Mouse (Mus musculus): ENCODE measurements around the gene Vps36. TPM values are rescaled to one million over a fixed set of nuclear protein-coding genes. Genes with fewer than 3 reads are reported as not detected.

Vps36 gene
- polyA plus RNA-seq (2012) = 9.0 and 12.8 TPM in 2 replicates

DNA sequence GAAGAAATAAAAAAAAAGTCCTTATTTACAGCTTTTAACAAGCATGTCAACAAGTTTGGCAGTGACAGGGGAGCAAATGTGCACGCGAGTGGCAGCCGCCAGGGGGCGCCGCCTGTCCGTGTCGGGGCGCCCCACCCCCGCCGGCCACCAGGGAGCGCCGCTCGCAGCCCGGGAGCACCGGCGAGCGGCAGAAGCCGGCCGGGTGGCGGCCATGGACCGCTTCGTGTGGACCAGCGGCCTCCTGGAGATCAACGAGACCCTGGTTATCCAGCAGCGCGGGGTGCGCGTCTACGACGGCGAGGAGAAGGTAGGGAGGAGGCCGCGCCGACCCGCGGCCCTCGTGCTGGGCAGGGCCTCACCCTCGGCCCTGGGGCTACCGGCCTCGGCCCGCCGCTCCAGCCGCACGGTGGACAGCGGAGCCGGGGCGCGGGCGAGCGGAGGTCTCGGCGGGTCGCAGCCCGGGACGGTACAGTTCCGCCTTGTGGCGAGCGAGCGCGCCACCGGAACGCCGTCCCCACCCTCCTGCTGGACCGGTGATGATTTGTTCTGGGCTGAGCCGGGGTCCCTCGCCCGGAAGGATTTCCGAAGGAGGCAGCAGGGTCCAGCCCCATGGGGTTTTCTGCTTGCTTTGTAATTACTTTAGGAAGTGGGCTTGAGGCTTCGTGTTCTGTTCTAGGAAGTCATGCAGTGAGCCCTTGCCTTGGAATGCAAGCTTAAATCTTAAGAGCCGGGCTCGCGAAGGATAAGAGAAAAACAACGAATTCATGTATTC, at the start of gene Vps36:
TSS of gene Vps36 (plus strand) at position 150 of the 772 bp plus-strand sequence.
- TF ChIP-seq GATA1 (IDR thresholded peaks at IDR 0.05; ENCODE audit: low read length) = no peak

DNA sequence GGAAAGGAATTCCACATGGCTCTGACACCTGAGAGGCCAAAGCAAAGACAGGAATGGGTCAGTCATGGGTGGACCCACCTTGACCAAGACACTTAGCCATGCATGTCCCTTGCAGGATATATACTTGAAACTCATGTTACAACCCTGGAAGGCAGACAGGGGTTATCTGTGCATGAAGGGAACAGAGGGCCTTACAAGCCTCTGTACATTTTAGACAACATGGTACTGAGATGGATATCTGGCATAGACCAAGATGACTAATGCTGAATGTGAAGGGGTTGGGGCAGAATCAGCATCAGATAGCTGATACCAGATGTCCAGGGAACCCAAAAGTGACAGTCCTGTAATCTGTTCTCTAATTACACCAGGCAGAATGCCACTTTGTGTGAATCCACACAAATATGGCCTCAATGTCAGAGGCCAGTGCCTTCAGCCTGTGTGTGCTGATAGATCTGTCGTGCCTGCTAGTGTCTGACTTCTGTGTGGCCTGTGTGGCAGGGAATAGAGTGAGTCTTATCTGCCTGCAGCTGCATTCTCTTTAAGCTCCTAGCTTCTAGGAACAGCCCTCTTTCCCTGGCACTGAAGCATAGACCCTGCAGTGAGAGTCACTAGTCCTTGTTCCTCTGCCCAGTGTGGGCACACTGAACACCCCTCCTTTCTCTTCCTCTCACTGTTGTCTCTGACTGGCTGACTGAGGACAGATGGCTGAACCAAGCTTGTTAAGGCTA, 48.7 kb upstream of the Vps36 start:
- TF ChIP-seq GATA1 (IDR thresholded peaks at IDR 0.05; ENCODE audit: low read length) = no peak

DNA sequence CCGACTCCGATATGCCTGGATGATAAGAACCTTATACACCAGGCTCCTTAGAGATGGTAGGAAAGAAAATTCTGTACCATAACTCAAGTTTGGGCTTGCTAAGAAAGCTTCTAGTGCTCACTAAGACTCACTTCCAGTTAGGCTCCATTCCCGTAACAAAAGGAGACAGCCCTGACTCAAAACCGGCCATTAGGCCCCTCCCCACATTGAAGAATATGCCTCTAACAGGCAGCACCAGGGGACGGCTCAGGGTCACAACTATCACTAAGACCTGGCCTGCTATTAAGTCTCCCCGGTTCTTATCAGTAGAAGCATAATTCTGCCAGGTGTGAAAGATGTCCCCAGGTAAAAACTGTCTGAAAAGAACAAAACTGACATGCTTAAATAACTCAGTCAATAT, 46.8 kb upstream of the Vps36 start:
- no peak for TF ChIP-seq GATA1 (IDR thresholded peaks at IDR 0.05; ENCODE audit: low read length)

DNA sequence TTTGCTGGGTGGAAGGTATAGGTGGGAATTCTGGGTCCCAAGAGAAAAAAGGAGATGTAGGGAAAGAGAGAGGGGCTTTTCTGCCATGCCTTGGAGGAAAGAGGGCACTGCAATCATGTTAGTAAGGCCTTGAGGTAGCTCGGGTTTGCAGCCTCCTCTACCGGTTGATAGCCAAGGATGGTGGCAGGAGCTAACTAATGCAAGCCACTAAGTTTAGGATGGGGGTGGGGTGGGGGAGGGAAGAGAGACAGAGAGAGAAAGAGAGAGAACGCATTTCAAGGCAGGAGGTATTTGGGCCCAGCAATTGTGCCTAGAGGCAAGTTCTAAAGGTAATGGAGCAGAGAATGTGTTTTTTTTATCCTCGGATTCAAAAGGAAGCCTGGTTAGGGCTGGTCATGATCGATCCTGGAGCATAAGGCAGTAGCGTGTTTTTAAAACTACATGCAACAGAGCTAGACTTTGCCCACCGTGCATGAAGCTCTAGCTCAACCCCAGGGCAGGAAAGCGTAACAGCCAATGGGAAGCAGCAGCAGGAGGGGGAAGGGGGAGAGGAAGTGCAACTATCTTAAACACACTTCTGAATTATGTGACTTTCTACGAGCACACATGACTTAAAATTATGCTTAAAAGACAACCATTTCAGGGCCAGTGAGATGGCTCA, 44.8 kb upstream of the Vps36 start:
- no peak for TF ChIP-seq GATA1 (IDR thresholded peaks at IDR 0.05; ENCODE audit: low read length)

DNA sequence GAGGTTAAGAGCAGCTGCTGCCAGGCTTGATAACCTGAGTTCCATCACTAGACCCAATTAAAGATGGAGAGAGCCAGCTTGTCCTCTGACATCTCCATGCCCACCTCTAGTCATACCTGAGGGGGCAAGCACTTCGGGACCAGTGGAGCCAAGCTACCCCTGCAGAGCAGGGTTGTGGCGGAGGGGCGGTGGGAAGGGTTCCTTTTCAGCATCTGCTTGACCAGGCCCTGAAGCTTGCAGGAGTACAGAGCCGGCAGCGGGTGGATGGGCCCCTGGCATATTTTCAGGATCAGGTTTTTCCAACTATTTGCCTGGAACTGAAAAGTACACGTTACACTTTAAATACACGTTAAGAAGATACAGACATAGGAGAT, 44.3 kb upstream of the Vps36 start:
- no peak for TF ChIP-seq GATA1 (IDR thresholded peaks at IDR 0.05; ENCODE audit: low read length)

DNA sequence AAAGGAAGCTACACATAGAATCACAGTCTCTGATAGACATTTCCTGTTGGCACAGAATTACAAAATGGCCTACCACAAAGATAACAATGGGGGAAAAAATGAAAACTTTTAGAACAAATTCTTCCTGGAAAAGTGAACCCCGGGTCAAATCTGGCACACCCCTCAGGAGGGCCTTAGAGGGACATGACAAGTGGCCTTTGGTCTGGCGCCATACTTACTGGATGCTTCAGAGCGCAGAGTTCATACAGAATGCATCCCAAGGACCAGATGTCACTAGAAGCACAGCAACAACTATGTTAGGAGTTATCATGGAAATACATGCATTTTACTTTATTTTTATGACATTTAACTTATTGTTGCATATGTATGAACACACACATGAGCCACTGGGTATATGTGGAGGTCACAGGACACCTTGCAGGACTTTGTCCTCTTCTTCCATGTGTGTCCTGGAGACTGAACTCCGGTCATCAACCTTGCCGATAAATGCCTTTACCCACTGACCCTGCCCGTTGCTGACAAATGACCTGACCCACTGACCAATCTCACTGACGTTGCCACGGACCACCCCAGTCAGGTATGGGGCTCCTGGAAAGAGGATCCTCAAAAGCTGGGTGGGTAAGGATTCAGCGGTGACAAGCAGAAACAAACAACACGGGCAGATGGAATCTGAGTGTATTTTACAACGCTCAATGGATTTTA, 42.8 kb upstream of the Vps36 start:
- TF ChIP-seq GATA1 (IDR thresholded peaks at IDR 0.05; ENCODE audit: low read length) = no peak

DNA sequence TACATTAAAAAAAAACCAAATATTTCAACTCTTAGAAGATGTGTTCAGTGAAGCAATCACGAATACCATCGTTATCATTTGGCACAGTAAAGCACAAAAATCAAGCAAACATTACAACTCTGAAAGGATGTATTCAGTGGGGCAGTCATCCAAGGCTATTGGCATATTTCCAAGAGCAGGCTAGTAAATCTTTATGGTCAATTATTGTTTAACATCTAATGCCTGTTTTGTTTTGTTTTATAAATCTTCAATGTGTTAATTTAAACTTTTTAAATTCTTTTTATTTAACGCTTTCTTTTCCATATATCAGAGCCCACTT, 42.3 kb upstream of the Vps36 start:
- no peak for TF ChIP-seq GATA1 (IDR thresholded peaks at IDR 0.05; ENCODE audit: low read length)

DNA sequence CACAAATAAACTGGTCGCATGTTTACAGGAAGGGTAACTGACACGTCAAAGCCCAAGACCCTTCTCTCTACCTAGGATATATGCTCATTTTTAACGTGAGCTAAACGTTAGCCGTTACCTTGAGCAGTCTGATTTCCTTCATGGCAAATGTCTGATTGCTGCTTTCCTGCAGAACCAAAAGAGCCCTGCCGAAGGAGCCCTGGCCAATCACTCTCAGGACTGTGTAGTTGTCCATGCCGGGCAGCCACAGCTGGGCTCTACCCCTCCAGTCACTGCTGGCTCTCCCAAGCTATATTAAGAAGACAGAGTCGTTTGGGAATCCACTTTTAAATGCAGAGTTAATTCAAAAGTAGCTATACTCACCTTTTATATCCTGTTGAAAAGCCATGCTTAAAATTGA, 30.4 kb upstream of the Vps36 start:
- TF ChIP-seq GATA1 (IDR thresholded peaks at IDR 0.05; ENCODE audit: low read length) = no peak

DNA sequence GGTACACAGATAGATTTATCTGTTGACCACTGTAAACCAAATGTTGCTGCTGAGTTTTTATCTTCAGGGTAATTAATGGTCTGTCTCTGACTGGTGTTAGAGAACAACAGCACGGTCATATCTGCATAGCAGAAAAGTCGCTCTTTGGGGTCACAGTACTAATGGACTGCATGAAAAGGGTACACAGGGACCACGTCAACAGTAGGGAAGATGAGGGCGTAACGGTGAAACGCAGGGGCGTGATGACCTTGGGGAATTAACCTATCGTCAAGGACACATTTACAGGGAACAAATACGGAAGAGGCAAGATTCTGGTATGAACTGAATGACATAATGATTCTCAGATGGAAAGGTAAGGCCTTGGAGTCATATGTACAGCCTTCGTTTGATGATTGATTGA, 28.2 kb upstream of the Vps36 start:
- no peak for TF ChIP-seq GATA1 (IDR thresholded peaks at IDR 0.05; ENCODE audit: low read length)

DNA sequence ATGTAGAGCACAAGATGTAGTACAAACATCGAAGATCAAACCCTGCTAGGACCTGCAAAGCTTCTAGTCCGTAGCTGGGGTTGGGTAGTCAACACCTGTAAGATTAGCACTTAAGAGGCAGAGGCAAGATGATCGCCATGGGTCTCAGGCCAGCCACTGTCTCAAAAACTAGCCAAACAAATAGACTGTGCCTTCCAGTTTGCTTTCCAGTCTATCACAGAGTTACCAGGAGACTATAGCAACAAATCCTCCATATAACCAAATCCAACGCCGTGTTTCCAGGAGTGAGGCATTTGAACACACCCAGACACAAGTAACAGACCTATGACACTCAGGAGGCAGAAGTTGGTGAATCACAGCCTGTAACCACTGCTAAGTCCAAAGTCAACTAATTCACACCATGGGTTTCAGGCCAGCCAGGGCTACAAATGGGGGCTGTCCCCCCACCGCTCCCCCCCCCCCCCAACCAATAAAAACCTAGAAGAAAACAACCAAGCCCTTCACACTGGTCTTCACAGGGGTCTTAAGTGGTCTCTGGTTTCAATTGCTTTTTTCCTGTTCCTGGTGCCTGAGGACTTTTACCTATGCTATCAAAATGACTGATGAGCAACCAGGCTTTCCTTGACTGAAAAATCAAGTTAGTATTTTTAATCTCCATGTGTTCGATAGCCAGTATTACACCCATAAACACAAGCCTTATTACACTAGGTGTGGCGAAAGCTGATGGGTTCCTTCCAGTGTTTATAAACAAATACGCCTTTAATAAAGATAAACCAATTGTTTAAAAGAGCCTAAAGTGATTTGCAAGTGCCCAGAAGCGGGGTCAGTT, 27.1 kb upstream of the Vps36 start:
- TF ChIP-seq GATA1 (IDR thresholded peaks at IDR 0.05; ENCODE audit: low read length) = no peak

DNA sequence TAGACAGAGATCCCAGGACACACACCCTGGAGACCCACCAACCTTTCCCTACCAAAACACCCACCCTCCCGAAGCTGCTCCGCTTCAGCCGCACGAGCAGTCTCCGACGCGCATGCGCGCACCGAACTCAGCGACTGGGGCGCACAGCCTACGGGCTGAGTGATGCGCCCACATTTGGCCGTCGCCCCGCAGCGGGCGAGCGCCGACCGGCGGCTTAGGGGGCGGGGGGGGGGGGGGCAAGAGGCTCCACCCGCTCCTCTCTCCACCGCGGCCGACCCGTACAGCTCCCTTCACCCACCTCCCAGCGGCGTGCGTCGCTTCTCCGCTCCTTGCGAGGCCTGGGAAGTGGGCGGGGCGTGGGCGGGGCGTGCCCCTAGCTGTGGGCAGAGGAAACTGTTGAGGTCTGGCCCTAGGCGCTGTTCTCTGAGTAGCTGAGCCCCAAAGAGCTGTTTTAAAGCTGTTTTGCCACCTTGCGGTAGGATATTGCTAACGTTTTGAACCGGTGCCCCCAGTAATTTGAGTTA, 26.5 kb upstream of the Vps36 start, which contains the start of gene Nek3:
TSS of gene Nek3 (minus strand) at position 356 of the 524 bp plus-strand sequence.
- TF ChIP-seq GATA1 (IDR thresholded peaks at IDR 0.05; ENCODE audit: low read length) = no peak

DNA sequence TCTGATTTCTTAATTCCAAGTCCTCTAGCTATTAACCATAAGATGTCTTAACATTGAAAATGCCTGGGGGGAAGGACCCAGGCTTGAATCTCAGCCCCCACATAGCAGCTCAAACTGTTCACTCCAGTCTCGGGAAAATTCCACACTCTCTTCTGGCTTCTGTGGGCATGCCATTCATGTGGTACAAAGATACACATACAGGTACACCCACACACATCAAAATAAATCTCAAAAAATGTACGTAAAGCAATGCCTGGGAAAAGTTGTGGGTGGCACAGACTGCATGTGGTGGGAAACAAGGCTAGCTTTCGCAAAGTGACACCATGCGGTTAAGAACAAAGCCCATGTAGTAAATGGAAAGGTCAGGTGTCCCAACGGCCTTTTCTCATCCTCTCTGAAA, 23.4 kb upstream of the Vps36 start:
- no peak for TF ChIP-seq GATA1 (IDR thresholded peaks at IDR 0.05; ENCODE audit: low read length)

DNA sequence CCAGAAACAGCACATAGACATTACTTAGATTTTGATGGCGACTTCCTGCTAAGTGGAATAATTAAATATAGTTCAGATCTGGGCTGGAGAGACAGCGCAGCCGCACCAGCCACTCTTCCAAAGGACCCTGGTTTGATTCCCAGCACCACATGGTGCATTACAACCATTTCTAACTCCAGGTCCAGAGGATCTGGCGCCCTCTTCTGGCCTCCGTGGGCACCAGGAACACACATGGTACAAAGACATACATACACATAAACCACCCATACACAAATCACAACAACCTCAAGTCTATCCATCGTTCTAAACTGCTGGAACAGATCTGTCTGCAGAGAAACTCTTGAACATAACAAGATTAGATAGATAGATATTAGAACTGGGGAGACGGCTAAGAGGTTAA, 16.6 kb upstream of the Vps36 start:
- no peak for TF ChIP-seq GATA1 (IDR thresholded peaks at IDR 0.05; ENCODE audit: low read length)

DNA sequence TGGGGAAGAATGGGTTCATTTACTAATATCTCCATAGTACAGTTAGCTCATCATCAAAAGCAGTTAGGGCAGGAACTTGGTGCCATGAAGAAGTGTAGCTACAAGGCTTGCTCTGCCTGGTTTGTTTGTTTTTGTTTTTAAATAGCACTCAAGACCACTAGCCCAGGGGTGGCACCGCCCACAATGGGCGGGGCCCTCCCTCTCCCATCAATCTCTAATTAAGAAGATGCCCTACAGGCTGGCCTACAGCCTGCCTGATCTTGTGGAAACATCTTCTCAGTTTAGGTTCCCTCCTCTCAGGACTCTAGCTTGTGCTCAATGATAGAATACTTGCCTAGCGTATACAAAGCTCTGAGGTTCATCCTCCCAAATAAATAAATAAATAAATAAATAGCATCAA, 7.7 kb upstream of the Vps36 start:
- no peak for TF ChIP-seq GATA1 (IDR thresholded peaks at IDR 0.05; ENCODE audit: low read length)

All from G1E-ER4 (cell line).